Mouse (Mus musculus) urinary bladder, postnatal 4 days (tissue): ENCODE data around the gene Irak2.
A peak's percentile ranks its signal among the peaks of the same experiment; 100 is the strongest.

Source experiments
- DNase-seq, 2 experiments: peaks; one replicate each; pipeline ENCODE4 v3.0.0; 2021 to 2022; ENCODE audit warnings: low spot score in 2 of 2

Irak2 gene

GRCm38 (mm10) chr6:113639201-113639600 lies 934 bp downstream of the Irak2 start:
- no peak for DNase-seq

GRCm38 (mm10) chr6:113642605-113643004 lies 4.3 kb downstream of the Irak2 start:
- DNase-seq: no peak

DNA sequence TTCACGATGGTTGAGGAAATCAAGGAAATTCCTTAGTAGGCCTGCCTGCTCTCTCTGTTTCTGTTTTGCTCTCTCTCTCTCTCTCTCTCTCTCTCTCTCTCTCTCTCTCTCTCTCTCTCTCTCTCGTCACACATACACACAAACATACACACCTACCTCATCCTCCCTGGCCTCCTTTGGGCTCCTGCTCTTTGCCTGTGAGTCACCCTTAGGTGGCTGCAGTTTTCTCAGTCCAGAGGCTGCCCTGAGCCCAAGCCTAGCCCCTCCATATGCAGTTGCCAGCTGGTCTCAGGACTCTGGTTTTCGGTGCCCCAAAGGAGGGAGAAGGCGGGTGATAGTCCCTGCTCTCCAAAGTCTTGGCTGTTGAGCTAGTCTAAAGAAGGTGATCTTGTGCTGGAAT lies 4.8 kb downstream of the Irak2 start:
- DNase-seq: no peak

GRCm38 (mm10) chr6:113643967-113644366 lies 5.7 kb downstream of the Irak2 start:
- DNase-seq: no peak

- DNase-seq: no peak
Measured at GRCm38 (mm10) chr6:113644808-113645207, 6.5 kb downstream of the Irak2 start.

- DNase-seq: no peak
Measured at GRCm38 (mm10) chr6:113649346-113650196, 11.3 kb downstream of the Irak2 start.

DNA sequence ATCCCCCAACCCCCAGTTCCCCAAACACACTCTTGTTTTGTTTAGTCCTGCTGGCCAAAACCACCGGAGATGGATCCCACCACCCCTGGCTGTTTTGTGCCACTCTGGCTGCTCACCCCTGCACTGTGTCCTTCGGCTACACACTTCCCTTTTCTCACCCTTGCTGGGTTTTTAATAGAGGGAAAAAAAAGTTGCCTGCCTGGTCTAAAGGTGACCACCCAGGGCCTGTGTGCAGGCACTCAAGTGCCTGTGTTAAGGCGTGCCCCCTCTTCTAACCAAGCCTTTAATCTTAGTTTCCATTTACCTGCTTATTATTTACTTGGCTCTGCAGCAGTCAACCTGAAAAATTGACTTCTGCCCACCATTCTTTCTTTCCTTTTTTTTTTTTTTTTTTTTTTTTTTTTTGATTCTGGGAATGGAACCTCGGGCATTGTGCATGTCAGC lies 12.0 kb downstream of the Irak2 start:
- no peak for DNase-seq

DNA sequence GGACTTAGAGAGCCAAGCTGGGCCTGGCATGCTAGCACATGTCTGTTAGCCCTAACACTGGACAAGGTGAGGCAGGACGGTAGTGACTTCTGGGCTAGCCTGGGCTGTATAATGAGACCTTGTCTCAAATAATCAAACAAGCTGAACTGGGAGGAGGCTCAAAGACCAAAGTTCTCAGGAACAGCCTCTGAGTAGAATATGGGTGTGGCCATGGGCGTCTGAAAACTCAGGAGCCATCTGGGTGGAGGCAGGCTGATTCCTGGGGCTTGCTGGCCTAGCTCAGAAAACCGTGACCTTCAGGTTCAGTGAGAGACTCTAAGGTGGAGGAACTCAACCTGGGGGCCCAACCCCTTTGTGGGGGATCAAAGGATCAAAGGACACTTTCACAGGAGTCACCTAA lies 13.4 kb downstream of the Irak2 start:
- DNase-seq: no peak

GRCm38 (mm10) chr6:113653551-113653950 lies 15.3 kb downstream of the Irak2 start:
- no peak for DNase-seq

DNA sequence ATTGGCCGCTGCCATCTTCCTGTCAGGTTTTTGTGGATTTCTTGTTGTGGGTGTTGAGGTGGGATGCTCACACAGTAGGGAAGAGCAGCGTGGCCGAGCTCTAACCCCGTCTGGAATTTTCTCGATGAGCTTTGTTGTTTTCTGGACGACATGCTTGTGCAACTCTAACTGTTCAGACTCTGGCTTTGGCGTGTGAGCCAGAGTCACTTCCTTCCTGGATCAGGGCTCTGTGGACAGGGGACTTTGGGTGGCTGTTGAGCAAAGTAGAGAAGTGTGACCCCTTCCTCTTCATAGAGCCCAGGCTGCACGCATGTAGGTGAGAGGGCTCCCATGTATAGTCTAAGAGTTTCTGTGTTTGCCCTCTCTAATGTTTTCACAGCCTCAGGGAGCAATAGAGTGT lies 15.8 kb downstream of the Irak2 start:
- DNase-seq: no peak

DNA sequence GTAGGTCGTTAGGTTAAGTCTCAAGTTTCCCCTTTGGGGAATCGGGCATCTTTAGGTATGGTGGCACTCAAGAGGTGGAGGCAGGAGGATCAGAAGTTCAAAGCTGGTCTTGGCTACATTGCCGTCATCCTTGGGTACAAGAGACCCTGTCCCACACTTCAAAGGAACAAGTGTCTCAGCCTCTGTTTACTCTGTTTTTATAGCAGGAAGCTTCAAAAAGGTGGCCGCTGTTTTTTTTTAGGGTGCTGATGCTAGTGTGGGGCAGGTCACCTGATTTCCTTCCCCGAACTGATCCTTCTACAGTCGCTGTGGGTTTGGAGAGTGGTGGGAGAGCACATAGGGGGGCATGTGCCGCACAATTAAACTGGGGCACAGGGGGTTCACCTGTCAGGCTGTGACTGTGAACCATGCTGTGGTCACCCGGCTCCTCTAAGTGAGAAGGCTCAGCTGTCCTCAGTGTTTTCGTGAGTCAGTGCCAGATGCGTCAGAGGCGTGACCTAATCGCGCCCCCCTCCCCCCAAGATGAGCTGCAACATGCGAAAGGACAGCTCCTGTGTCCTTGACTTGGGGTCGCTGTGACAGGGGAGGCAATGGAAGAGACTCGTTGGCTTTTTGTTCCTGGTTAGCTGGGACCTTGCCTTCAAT lies 16.6 kb downstream of the Irak2 start:
- DNase-seq: no peak

- DNase-seq: no peak
Measured at GRCm38 (mm10) chr6:113655475-113655874, 17.2 kb downstream of the Irak2 start.

GRCm38 (mm10) chr6:113656847-113657246 lies 18.6 kb downstream of the Irak2 start:
- DNase-seq: peak in 1 of 2 experiments; percentile 33

GRCm38 (mm10) chr6:113658226-113658625 lies 20.0 kb downstream of the Irak2 start:
- no peak for DNase-seq

DNA sequence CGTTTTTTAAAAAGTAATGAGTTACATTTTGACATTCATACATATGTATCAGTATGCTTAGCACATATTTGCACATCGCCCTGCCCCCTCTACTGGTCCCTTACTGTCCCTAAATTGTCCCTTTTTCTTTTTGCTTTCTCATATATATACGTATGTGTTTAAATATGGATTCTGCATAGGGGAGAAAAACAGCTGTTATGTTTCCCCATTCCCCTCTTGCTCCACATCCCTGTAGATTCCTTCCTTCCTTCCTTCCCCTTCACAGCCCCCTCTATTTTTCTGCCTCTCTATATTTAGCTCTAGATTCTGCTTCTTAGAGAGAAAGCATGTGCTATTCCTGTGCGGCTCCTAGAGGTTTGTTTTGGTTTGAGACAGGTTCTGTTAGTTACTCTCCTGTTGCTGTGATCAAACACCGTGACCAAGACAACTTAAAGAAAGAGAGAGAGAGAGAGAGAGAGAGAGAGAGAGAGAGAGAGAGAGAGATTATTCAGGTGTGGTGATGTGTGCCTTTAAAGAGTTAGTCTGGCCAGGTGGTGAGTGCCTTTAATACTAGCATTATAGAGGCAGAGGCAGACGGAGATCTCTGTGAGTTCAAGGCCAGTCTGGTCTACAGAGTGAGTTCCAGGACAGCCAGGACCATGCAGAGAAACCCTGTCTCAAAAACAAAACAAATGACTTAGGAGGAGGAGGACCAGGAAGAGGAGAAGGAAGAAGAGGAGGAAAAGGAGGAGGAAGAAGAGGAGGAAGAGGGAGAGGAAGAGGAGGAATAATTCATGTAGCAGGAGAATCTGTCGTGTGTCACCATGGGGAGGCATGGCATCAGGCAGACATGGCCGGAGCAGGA lies 21.6 kb downstream of the Irak2 start:
- no peak for DNase-seq

GRCm38 (mm10) chr6:113660492-113661352 lies 22.5 kb downstream of the Irak2 start:
- DNase-seq: no peak

- DNase-seq: no peak
Measured at GRCm38 (mm10) chr6:113661353-113662241, 23.3 kb downstream of the Irak2 start.

- no peak for DNase-seq
Measured at GRCm38 (mm10) chr6:113662964-113663700, 24.9 kb downstream of the Irak2 start.

GRCm38 (mm10) chr6:113664305-113664704 lies 26.0 kb downstream of the Irak2 start:
- DNase-seq: no peak
